Mouse (Mus musculus) cerebellum, adult 2 months (tissue): ENCODE data around the gene Surf2. TPM values are rescaled to one million over a fixed set of nuclear protein-coding genes. Genes with fewer than 3 reads are reported as not detected.

ENCODE experiments used
- DNase-seq, 2 experiments: peaks; one replicate each; pipeline ENCODE4 v3.0.0; 2021
- H3K27ac ChIP-seq: fragments of 200-500 bp; 2 replicates; pipeline ENCODE4 v1.5.1; 2012; ENCODE audit warnings: low read length, control low read depth, inconsistent platforms; ENCODE audit not compliant: insufficient read depth
- H3K27me3 ChIP-seq: fragments of 200-500 bp; 2 replicates; pipeline ENCODE4 v1.6.1; 2012; ENCODE audit warnings: inconsistent platforms, mild to moderate bottlenecking, low read length, moderate library complexity; ENCODE audit not compliant: control insufficient read depth, insufficient read depth
- H3K4me1 ChIP-seq: fragments of 200-500 bp; 2 replicates; pipeline ENCODE4 v1.6.1; 2011; ENCODE audit warnings: low read length; ENCODE audit not compliant: control insufficient read depth, insufficient read depth
- H3K4me3 ChIP-seq: fragments of 200-500 bp; replicated peaks from 2 replicates; pipeline ENCODE3; 2011; ENCODE audit warnings: mild to moderate bottlenecking, low read depth, low read length, control low read depth; ENCODE audit not compliant: insufficient read depth
- CTCF ChIP-seq: fragments of 200-500 bp; IDR thresholded peaks from 2 replicates; pipeline ENCODE4 v1.5.1; 2011; ENCODE audit warnings: low read depth, mild to moderate bottlenecking, control low read depth, low read length, moderate library complexity, borderline replicate concordance; ENCODE audit not compliant: insufficient read depth
- POLR2A ChIP-seq: fragments of 200-500 bp; IDR thresholded peaks from 2 replicates; pipeline ENCODE4 v1.6.1; 2011; ENCODE audit warnings: low read length, control low read depth, borderline replicate concordance; ENCODE audit not compliant: insufficient read depth
- WGBS: fragments of 180-500 bp; shearing (Covaris S2); methylation state at CpG from one replicate; pipeline ENCODE4 v1.1.7; 2018; 5-methylcytosine and 5-hydroxymethylcytosine counted together
- polyA plus RNA-seq: library from polyadenylated mRNA; depleted of rRNA; stranded (reverse); fragments of >200 nt; gene quantifications from 2 replicates; pipeline ENCODE4 v1.2.3, GENCODE M21; 2012

Surf2 gene
- polyA plus RNA-seq, 1 experiment: 60.9 TPM

DNA sequence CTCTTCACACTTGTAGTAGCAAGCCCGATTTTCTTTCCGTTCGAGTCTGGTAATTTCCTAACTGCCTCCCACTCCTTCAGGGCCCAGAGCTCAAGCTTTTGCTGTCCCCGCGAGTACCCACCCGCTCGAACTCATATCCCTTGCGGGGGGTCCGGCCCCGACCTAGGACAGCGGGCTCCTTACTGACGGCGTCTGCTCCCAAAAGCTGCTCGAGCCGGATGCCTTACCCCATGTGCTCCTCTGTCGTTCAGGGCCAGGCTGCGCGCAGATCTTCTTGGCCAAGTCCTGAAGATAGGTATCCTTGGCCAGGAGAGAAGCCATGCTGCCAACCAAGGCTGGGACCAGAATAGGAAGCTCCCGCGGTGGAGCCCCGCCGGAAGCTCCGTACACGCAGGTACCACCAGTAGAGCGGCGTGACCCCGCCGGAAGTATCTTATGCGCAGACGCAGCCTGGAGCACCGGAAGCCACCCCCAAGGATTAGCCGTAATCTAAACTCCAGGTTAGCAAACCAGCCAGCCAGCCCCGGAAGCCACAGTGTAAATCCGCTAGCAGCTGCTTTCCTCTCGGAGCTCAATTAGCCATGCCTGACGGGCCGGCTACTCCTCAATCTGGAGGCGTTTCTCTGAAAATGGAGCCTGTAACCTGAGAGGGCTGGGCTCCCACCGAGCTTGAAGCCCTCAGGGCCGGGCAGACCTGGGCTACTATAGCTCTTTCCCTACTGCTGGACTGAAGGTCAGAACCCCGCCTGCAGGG lies 13.5 kb upstream of the Surf2 start, which contains the start of gene Surf6:
Gene Surf6, minus strand, starts transcription at position 413 of the 754 bp plus-strand sequence.
- Histone ChIP-seq H3K4me1 (peaks cover 7% of the 10 kb centered on the region), H3K27me3 (no peaks in the 10 kb centered on the region), H3K27ac (peak within 1 kb of the TSS; percentile 72), H3K4me3 (peak within 1 kb of the TSS; percentile 99)
- peak; percentile 95 to 97 for DNase-seq
- WGBS: under 1% methylated on average over 41 of the region's 41 CpGs
- TF ChIP-seq POLR2A (peak; percentile 71; the same call in 1 of the 2 replicates), CTCF (no peak)

DNA sequence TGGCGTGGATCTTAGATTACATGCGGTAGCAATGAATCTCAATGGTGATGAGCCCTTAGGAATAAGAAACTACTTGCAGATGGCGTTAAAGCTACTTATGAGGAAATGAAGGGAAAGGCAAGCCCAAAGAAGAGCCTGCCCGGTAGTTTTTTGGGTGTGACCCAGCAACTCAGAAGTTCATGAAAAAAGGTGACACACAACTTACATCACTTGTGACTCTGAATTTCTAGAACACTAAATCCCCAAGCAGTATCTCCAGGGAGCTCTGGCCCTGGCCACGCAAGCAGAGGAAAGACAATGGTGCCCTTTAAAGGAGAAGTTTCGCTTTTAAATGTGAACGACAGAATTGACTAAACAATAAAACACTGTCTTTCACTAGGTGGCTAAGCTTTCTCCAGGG lies 12.9 kb upstream of the Surf2 start:
- no peak for TF ChIP-seq CTCF
- TF ChIP-seq POLR2A: no peak
- H3K27ac ChIP-seq: peak overlapping the region; percentile 72
- DNase-seq: no peak
- 6% methylated on average over 7 of the region's 7 CpGs for WGBS
- no peaks in the 10 kb centered on the region for H3K27me3 ChIP-seq
- H3K4me1 ChIP-seq: peaks cover 7% of the 10 kb centered on the region
- H3K4me3 ChIP-seq: peak overlapping the region; percentile 99

DNA sequence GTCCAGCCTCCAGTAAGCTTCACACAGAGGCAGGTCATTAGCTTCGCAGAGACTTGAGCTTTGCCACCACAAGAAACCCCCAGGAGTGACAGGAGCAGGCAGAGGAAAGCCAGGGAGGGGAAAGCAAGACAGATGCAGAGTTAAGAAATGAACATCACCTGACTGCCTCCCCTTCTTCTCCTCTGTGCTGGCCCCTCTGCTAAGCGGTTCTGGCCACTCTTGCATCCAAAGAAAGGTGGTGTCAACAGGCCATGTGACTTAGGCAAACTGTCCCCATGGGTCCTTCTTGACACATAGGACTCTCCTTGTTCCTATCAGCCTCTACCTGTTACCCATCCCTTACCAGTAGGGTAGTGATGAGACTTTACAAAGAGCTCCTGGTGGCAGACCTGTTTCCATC lies 10.2 kb upstream of the Surf2 start:
- WGBS: 95% methylated on average over 2 of the region's 2 CpGs

DNA sequence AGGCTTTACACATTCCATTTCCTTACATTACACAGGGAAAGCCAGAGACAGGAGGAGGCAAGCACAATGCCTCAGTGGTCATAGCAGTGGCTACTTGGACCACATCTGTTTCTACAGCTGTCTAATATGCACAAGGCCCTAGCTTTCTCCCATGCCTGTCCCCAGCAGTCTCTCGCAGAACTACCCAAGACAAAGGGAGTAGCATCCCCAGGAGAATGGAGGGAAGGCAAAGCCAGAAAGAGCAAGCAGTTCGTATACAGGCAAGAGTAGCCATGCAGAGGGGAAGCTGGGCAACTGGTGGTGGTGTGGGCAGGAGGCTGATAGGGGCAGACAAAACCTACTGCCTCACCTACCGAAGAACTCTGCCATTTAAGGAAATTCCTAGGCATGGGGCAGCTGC lies 9.7 kb upstream of the Surf2 start:
- H3K4me1 ChIP-seq: peaks cover 13% of the 10 kb centered on the region
- no peak for DNase-seq
- no peak overlapping the region for H3K4me3 ChIP-seq
- H3K27me3 ChIP-seq: no peaks in the 10 kb centered on the region
- H3K27ac ChIP-seq: no peak overlapping the region
- TF ChIP-seq CTCF: no peak
- TF ChIP-seq POLR2A: no peak
- WGBS: 90% methylated on average over 3 of the region's 3 CpGs

More for the DNA sequence above, 10.2 kb upstream of the Surf2 start:
- Histone ChIP-seq H3K27ac (no peak overlapping the region), H3K4me1 (peaks cover 13% of the 10 kb centered on the region), H3K27me3 (no peaks in the 10 kb centered on the region), H3K4me3 (no peak overlapping the region)
- no peak for TF ChIP-seq POLR2A
- TF ChIP-seq CTCF: no peak
- DNase-seq: no peak

DNA sequence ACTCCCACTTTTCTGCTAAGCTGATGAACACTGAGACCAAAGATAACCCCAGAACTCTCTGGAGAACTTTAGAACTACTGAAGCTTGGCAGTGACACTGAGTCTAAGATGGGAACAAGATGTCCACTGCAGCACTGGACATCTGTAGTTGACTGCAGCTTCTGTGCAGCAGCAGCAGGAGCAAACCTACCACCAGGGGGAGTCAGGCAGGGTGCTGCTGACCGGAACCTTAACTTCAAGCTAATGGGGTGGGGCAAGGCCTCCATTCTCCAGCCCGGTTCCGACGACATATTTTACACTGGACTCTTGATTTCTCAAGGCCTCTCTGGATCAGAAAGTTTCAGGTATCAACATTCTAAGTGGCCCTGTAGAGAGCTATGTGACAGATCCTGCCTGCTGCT lies 9.1 kb upstream of the Surf2 start:
- WGBS: 25% methylated on average over 4 of the region's 4 CpGs
- no peak for DNase-seq
- TF ChIP-seq POLR2A (no peak), CTCF (peak; percentile 62)
- H3K4me3 ChIP-seq: no peak overlapping the region
- no peaks in the 10 kb centered on the region for H3K27me3 ChIP-seq
- no peak overlapping the region for H3K27ac ChIP-seq
- H3K4me1 ChIP-seq: peaks cover 13% of the 10 kb centered on the region

DNA sequence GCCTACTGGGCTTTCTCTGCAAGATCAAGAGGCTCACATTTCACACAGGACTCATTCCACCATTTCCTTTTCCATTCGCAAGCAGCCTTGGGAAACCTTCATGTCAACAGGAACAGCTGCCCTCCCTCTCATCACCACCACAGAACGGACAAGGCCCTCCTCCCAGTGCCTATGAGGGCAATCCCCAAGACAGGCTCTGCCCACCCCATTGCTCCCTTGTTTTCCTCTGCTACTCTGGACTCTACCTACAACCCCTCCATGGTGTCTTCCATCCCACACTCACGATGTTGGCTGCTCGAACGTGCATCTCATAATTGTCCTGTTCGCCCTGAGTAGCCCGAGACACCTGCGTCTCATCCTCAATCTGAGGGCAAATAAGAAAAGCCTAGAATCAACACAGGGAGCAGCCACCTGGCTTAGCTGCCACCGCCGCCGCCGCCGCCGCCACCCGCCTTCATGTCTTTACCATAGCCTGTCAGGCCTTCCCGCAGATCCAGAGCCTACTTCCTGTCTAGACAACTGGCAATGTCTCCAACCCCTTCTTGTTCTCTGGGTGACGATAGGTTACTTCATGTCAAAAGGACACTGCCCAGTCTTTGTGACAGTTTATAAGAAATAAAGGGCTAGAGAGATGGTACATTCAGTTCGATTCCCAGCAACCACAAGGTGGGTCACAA lies 7.3 kb upstream of the Surf2 start:
- no peak overlapping the region for H3K27ac ChIP-seq
- no peaks in the 10 kb centered on the region for H3K27me3 ChIP-seq
- peaks cover 8% of the 10 kb centered on the region for H3K4me1 ChIP-seq
- TF ChIP-seq CTCF (no peak), POLR2A (no peak)
- DNase-seq: no peak
- WGBS: 80% methylated on average over 18 of the region's 18 CpGs
- no peak overlapping the region for H3K4me3 ChIP-seq

DNA sequence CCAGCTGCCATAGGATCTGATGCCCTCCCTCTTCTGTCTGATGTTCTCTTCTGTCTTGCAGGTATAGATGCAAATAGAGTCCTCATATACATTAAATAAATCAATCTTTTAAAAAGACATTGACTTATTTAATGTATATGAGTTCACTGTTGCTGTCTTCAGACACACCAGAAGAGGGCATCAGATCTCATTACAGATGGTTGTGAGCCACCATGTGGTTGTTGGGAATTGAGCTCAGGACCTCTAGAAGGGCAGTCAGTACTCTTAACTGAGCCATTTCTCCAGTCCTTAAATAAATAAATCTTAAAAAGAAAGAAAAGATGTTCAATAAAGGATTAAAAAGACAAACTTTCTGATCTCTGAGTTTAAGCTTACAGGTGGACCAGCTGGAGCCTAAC lies 6.8 kb upstream of the Surf2 start:
- peaks cover 6% of the 10 kb centered on the region for H3K4me1 ChIP-seq
- H3K27me3 ChIP-seq: no peaks in the 10 kb centered on the region
- TF ChIP-seq POLR2A: no peak
- peak overlapping the region; percentile 30 for H3K4me3 ChIP-seq
- DNase-seq: no peak
- H3K27ac ChIP-seq: no peak overlapping the region

DNA sequence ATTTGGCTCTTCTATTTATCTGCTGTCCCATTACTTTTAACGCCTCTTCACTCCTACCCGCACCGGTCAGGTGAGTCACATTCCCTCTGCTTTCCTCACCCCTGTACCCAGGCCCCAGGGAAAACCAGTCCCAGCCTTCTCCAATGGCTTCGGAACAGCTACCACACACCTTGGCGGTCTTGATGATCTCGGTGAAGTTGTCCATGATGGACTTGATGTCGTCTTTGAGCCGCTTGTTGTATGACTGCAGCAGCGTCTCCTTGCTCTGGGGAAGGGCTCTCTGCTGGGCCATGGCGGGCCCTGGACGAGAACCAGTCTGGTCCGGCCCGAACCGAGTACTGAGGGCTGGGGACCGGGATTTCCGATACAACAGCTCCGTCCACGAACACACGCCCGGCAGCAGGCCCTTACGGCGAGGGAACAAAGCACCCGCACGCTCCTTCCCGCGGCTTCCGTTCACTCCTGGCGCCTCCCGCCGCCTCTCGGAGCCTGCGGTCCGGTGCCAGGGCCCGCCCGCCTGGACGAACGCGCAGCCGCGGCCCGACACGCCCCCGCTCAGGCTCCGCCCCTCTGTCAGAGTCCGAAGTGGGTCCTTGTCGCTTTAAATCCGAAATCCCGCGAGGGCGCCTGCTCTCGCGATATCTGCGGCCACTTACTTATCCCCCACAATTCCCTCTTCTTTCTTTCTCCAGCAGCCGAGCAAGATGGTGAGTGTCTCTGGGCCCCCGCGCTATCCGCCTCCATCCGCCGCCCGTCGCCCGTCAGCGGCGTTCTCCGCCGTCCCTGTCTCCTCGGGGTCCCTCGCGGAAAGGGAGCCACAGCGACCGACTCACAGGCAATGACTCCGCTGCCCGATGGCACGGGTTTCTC lies 5.8 kb upstream of the Surf2 start, which contains the start of the genes Med22 and Rpl7a:
Gene Med22, minus strand, starts transcription at position 554 of the 870 bp plus-strand sequence.
Gene Rpl7a, plus strand, starts transcription at position 641 of the 870 bp plus-strand sequence.
- Histone ChIP-seq H3K27ac (peak within 1 kb of the TSS; percentile 42), H3K27me3 (no peaks in the 10 kb centered on the region), H3K4me1 (peaks cover 6% of the 10 kb centered on the region), H3K4me3 (peak within 1 kb of the TSS; percentile 95)
- DNase-seq: peak; percentile 99 to 100
- under 1% methylated on average over 73 of the region's 74 CpGs for WGBS
- TF ChIP-seq POLR2A (peak; percentile 89), CTCF (no peak)
